Mouse (Mus musculus) liver, embryonic 14.5 days (tissue): ENCODE measurements at regions not wholly inside any gene's neighbourhood (a gene's known extent, or its start where the extent isn't known, plus 50 kb on each side); places are given as distances from the start of the nearest gene placed in this dataset.

Experiments used
- CTCF ChIP-seq: IDR thresholded peaks from 2 replicates; pipeline ENCODE4 v1.5.1; 2016; ENCODE audit warnings: antibody characterized with exemption, low read depth, control low read depth
- EP300 ChIP-seq: IDR thresholded peaks from 2 replicates; pipeline ENCODE4 v1.6.1; 2016; ENCODE audit warnings: antibody characterized with exemption, low read depth

GRCm38 (mm10) chr5:46442600-46443248, 585.3 kb upstream of the Lcorl start:
- TF ChIP-seq CTCF (no peak), EP300 (no peak)
